Mouse (Mus musculus) layer of hippocampus, adult 9-11 months (tissue): ENCODE data around the gene Gucd1.
"Not testable (repeated sequence)": the region's sequence is repeated elsewhere in the genome, so short reads cannot be mapped to it uniquely, and the experiment has no call there.

Experiments
- DNase-seq: peaks from one replicate; pipeline ENCODE4 v3.0.0; 2022

Gene Gucd1

GRCm38 (mm10) chr10:75534934-75535333, 17.2 kb upstream of the Gucd1 start:
- DNase-seq = no peak

GRCm38 (mm10) chr10:75534216-75534615, 16.4 kb upstream of the Gucd1 start:
- no peak for DNase-seq

DNA sequence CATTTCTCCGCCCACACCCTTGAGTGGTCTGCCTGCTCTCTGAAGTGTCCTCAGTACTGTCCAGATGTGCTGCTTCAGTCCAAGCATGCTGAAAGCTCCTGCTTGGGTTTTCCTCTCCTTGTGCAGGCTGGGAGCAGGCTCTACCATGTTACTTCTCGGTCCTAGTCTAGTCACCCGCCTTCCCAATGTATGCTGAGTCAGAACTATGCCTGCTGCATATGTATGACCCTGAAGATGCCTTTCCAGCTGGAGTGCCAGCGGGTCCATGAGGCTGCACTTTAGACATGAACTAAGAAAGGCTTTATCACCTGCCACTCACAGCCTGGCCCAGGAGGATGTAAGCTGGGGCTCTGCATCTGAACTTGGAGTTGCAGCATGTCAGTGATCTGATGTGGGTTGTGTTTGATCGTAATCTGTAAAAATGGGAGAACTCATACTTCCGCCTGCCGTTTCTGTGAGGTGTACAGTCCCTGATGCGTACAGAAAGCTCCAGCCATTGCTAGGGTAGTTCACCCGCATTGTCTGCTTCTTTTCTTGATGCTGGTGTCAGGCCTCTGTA, 13.8 kb upstream of the Gucd1 start:
- no peak for DNase-seq

- no peak for DNase-seq
These were observed 12.6 kb upstream of the Gucd1 start for GRCm38 (mm10) chr10:75530322-75530721.

DNA sequence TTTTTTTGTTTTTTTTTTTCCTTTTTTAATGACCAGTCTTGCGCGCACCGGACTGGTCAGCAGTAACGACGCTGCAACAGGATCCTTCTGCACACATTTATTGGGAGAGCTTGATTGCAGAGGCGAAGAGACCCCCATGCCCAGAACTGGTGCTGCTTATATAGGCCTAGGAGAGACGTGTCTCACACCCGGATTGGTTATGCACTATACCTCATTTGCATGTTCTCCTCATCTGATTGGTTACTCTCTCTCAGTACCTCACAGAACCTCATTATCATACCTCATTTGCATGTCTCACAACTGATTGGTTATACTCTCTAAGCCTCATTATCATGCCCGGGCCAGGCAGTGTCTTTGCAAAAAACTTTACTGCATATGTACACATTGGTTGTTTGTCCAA, 7.7 kb upstream of the Gucd1 start:
- DNase-seq = not testable (repeated sequence)

DNA sequence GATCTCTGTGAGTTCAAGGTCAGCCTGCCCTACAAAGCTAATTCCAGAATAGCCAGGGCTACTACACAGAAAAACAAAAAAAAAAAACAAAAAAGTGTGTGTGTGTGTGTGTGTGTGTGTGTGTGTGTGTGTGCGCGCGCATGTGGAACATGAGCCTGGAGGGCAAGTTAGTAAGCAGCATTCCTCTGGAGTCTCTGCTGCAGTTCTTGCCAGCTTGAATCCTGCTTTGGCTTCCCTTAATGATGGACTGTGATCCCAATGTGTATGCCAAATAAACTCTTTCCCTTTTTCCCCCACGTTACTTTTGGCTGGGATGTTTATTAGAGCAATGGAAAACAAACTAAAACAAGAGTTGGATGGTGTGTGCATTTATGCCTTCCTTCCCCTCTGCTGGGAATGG, 3.9 kb upstream of the Gucd1 start:
- no peak for DNase-seq

DNA sequence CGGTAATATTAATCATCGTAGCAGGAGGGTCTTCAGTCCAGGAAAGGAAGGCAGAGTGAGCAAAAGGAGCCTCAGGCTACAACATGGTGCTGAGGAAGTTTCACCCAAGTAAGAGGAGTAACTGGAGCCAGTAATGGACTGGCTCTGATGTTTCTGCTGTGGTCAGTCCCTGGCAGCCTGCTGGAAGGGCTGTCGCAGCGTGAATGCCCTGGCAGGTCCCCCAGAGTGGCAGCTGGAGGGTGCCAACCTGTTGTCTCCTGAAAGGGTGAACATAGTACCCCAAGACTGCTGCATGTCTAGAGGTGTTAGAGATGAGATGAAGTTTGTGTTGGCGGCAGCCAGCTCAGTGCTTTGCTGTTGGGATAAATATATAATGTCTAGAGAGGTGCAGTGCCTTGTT, 2.8 kb upstream of the Gucd1 start:
- no peak for DNase-seq

- peak; percentile 96 for DNase-seq
These were observed 557 bp downstream of the Gucd1 start, which contains the start of gene Snrpd3 for GRCm38 (mm10) chr10:75517073-75517757. Snrpd3 (plus strand) TSS chr10:75517551.

GRCm38 (mm10) chr10:75516724-75517072, 1.1 kb downstream of the Gucd1 start:
- DNase-seq = no peak

GRCm38 (mm10) chr10:75516038-75516723, 1.6 kb downstream of the Gucd1 start:
- DNase-seq = no peak

DNA sequence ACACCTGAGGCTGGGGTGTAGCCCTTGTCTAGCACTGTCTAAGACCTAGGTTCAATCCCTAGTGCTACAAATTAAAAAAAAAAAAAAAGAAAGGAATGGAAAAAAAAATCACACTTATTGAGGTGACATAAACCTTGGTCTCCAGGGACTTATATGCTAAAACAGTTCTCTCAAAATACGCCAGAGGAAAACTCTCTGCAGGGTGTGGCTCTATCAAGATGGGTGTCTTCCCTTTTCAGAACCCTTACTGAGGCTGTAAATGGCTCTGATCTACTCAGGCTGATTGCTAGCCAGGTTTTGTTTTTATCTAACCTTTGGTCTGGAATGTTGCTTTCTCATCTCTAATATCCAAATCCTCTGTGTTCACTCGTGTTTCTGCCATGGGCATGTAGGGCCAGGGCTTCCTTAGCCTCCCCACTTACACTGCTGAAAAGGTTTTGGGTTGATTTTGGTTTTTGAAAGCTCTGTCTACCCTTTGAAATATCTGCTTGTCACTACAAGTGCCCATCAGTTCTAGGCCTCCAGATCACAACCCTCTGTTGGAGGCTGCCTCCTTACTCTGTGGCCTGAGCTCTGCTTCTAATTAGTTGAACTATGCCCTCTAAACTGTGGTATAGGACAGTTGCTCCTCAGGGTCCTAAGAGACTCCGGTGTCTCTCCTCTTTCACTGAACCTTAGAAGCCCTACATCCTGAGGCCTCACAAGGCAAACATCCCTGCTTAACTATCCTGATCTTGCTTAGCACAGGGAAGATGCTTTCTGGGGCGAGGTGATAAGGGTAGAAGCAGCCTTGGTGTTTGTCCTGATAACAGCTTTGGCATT, 2.3 kb downstream of the Gucd1 start:
- DNase-seq = no peak

DNA sequence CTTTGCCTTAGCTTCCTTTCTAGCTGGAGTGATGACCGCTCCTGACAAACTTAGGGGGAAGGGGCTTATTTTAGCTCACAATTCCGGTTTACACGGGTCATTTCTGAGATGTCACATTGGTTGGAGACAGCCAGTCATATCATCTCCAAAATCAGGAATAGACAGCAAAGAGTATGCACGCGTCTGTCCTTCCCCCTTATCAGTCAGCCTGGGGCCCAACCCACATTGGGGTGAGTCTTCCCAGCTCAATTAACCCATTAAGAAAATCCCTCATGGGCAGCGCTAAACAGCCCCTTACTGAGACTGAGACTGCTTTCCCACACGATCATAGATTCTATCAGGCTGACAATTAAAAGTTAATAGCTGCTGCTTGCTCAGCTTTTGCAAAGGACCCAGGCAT, 3.4 kb downstream of the Gucd1 start:
- no peak for DNase-seq

- no peak for DNase-seq
These were observed 4.3 kb downstream of the Gucd1 start for GRCm38 (mm10) chr10:75513306-75514067.

GRCm38 (mm10) chr10:75512796-75513195, 5.0 kb downstream of the Gucd1 start:
- DNase-seq = no peak

GRCm38 (mm10) chr10:75511897-75512296, 5.9 kb downstream of the Gucd1 start:
- no peak for DNase-seq

DNA sequence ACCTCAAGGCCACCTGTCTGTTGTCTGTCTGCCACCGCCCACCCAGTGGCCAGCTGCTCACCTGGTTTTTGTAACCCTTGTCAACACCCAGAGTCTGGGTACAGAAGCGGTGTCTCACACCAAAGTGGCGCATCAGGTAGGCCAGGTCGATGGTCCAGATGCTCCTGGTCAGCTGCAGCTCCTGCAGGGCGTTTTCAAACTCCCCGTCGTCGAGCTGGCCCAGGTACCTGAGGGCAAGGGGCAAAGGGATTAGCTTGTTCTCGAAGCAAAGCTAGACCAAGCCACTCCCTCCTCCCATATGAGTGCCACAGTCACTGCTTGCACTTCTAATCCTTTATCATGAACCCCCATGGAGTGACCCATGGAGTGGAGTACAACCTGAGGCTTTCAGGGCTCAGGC, 6.7 kb downstream of the Gucd1 start:
- no peak for DNase-seq

DNA sequence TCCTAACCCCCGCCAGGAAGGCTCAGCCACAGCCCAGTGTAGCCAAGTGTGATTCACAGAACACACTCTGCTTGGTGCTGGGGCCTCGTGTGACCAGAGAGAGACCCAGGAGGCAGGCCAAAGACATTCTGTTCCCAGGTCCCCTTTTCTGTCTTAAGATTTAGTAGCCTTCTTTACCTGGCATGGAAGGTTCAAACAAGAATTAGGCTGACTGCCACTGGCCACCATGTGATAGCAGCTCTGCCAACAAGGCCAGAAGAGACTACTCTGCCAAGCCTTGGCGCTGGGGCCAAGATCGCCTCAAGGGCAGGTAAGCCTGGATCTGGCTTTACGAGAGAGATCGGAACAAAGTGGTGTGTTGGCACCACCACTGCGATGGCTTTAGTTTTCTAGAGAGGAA, 7.3 kb downstream of the Gucd1 start:
- DNase-seq = no peak

GRCm38 (mm10) chr10:75505928-75506327, 11.8 kb downstream of the Gucd1 start:
- DNase-seq = not testable (repeated sequence)

- no peak for DNase-seq
These were observed 12.7 kb downstream of the Gucd1 start for GRCm38 (mm10) chr10:75505130-75505495.

- no peak for DNase-seq
These were observed 13.3 kb downstream of the Gucd1 start for GRCm38 (mm10) chr10:75504234-75505129.

DNA sequence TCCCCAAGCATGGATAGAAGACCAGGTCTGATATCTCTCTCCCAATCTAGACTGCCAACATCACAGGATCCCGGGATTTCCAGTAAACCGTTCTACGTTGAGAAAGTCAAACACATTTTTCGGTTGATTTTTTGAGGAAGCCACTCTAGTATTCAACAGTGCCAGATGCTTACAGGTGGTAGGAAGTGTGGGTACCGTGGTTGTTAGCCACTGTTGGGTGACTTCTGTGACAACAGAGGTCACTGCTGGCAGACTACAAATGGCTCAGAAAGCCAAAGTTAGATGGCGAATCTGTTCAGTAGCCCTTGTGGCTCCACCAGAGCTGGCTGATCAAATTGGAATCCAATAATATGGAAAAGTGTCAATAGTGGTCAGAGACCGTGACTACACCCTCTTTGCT, 14.1 kb downstream of the Gucd1 start:
- no peak for DNase-seq

DNA sequence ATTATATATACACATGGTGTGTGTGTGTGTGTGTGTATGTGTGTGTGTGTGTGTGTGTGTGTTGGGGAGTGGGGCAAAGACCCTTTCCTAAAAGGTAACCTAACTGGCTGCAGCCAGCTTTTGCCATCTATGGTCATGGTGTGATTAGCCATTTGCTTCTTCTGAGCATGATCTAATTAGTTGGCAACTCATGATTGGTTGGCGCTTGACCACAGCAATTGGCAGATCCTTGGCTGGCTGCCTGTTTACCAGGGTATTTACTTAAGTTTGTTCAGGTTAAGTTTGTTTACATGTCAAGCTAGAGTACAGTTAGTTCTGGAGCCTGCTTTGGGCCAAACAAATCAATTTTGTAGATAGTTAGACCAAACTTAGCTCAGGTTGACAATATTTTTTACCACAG, 16.1 kb downstream of the Gucd1 start:
- DNase-seq = no peak
